Mouse (Mus musculus) fibroblast of lung, adult 2 months (primary cell): Measurements from ENCODE around the gene Gm7168.
"Not testable (repeated sequence)": the region's sequence is repeated elsewhere in the genome, so short reads cannot be mapped to it uniquely, and the experiment has no call there.

ENCODE experiments used
- DNase-seq: peaks from one replicate; pipeline ENCODE4 v3.0.0-alpha.2; 2011; ENCODE audit warnings: low read depth

The Gm7168 gene

DNA sequence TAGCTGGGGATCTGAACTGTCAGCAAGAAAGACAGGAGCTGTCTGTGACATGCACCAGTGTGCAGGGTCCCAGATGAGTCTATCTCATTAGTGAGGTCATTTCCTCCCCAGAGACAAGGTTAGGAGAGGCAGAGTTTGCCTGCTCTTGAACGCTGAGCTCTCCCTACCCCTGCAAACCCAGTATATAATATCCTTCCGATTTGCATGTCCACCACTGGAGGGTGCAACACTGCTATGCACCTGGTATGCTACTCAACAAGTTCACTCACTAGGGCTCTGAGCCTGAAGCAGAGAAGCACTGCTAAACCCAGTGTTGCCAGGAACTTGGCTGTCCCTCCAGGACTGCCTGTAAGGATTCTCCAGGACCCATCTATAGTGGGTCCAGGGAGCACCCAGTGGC is 45.3 kb downstream of the Gm7168 start:
- not testable (repeated sequence) for DNase-seq
